Mouse (Mus musculus) liver, embryonic 13.5 days (tissue): ENCODE results near the gene Ccdc106. TPM values are rescaled to one million over a fixed set of nuclear protein-coding genes. Genes with fewer than 3 reads are reported as not detected.

Experiments
- ATAC-seq: fragments of 200-750 bp; cut with Nextera tagmentation; 2 replicates; pipeline ENCODE4 v1.8.0; 2017; ENCODE audit warnings: low read depth, mild to moderate bottlenecking, moderate number of reproducible peaks, moderate library complexity
- DNase-seq: peaks from one replicate; pipeline ENCODE4 v3.0.0; 2022
- H3K27ac ChIP-seq: fragments of 300-500 bp; sonication (generic); 2 replicates; pipeline ENCODE4 v1.5.1; 2015; ENCODE audit warnings: moderate library complexity, mild to moderate bottlenecking, inconsistent platforms
- H3K27me3 ChIP-seq: fragments of 300-500 bp; sonication (generic); 2 replicates; pipeline ENCODE4 v1.6.1; 2015; ENCODE audit warnings: mild to moderate bottlenecking, inconsistent platforms
- H3K36me3 ChIP-seq: fragments of 300-500 bp; sonication (generic); 2 replicates; pipeline ENCODE4 v1.6.1; 2015; ENCODE audit warnings: mild to moderate bottlenecking, inconsistent platforms
- H3K4me1 ChIP-seq: fragments of 300-500 bp; sonication (generic); replicated peaks from 2 replicates; pipeline ENCODE4 v1.6.1; 2015; ENCODE audit warnings: inconsistent platforms
- H3K4me2 ChIP-seq: fragments of 300-500 bp; sonication (generic); 2 replicates; pipeline ENCODE4 v1.6.1; 2015; ENCODE audit warnings: inconsistent platforms, mild to moderate bottlenecking, moderate library complexity
- H3K4me3 ChIP-seq: fragments of 300-500 bp; sonication (generic); replicated peaks from 2 replicates; pipeline ENCODE4 v1.5.1; 2015; ENCODE audit warnings: mild to moderate bottlenecking, inconsistent platforms
- H3K9ac ChIP-seq: fragments of 300-500 bp; sonication (generic); 2 replicates; pipeline ENCODE4 v1.6.1; 2015; ENCODE audit warnings: mild to moderate bottlenecking, inconsistent platforms
- H3K9me3 ChIP-seq: fragments of 300-500 bp; sonication (generic); replicated peaks from 2 replicates; pipeline ENCODE4 v1.6.1; 2016; ENCODE audit warnings: inconsistent platforms
- WGBS: fragments of 180-500 bp; shearing (Covaris S2); methylation state at CpG from one replicate; pipeline ENCODE4 v1.1.7; 2015; ENCODE audit not compliant: insufficient replicate concordance; 5-methylcytosine and 5-hydroxymethylcytosine counted together
- polyA plus RNA-seq: library from polyadenylated mRNA; unstranded; fragments of >200 nt; fragmentation: Nextera tagmentation; extraction: Ambion mirVana; gene quantifications from 2 replicates; pipeline ENCODE4 v1.2.1, GENCODE M21; 2015

Ccdc106 gene
- polyA plus RNA-seq, 1 experiment from 2014 or later = 0.84 TPM

- H3K4me3 ChIP-seq = no peak overlapping the region
- H3K27ac ChIP-seq = no peak overlapping the region
- no peaks in the 10 kb centered on the region for H3K27me3 ChIP-seq
- H3K4me1 ChIP-seq = no peaks in the 10 kb centered on the region
- H3K36me3 ChIP-seq = no peaks in the 10 kb centered on the region
- WGBS = 78% methylated on average over 8 of the region's 8 CpGs
- H3K4me2 ChIP-seq = no peak overlapping the region
- ATAC-seq (no peak), DNase-seq (no peak)
- H3K9ac ChIP-seq = no peak overlapping the region
- no peaks in the 10 kb centered on the region for H3K9me3 ChIP-seq
Observed at GRCm38 (mm10) chr7:5109301-5109700, 88.9 kb downstream of the Ccdc106 start.

Other genes starting within 250 kb of the Ccdc106 start
- gene Fam71e2, start 249.3 kb upstream of the Ccdc106 start, polyA plus RNA-seq = not detected in 2 replicates
- gene Il11, start 237.7 kb upstream of the Ccdc106 start, polyA plus RNA-seq = 0.05 TPM in 1 of 2 replicates, not detected in the other
- gene Tmem190, start 237.6 kb upstream of the Ccdc106 start, polyA plus RNA-seq = 0.44 TPM in 1 of 2 replicates, not detected in the other
- gene Tmem238, start 230.9 kb upstream of the Ccdc106 start, polyA plus RNA-seq = 13.7 and 14.6 TPM in 2 replicates
- gene Rpl28, start 227.7 kb upstream of the Ccdc106 start, polyA plus RNA-seq = 242 and 279 TPM in 2 replicates
- gene Ube2s, start 208.0 kb upstream of the Ccdc106 start, polyA plus RNA-seq = 282 and 292 TPM in 2 replicates
- gene Shisa7, start 175.9 kb upstream of the Ccdc106 start, polyA plus RNA-seq = not detected in 2 replicates
- 3.1 and 3.8 TPM in 2 replicates for gene Isoc2b, start 150.3 kb upstream of the Ccdc106 start, polyA plus RNA-seq
- gene Isoc2a, start 143.4 kb upstream of the Ccdc106 start, polyA plus RNA-seq = 0.45 and 0.52 TPM in 2 replicates
- 0.07 TPM in 1 of 2 replicates, not detected in the other for gene Gm36210, start 114.0 kb upstream of the Ccdc106 start, polyA plus RNA-seq
- gene Zfp628, start 105.3 kb upstream of the Ccdc106 start, polyA plus RNA-seq = 1.4 and 1.6 TPM in 2 replicates
- 0.57 and 0.67 TPM in 2 replicates for gene Nat14, start 98.5 kb upstream of the Ccdc106 start, polyA plus RNA-seq
- gene Ssc5d, start 94.8 kb upstream of the Ccdc106 start, polyA plus RNA-seq = 0.03 and 0.09 TPM in 2 replicates
- not detected in 2 replicates for gene Sbk2, start 56.1 kb upstream of the Ccdc106 start, polyA plus RNA-seq
- gene Sbk3, start 49.4 kb upstream of the Ccdc106 start, polyA plus RNA-seq = not detected in 2 replicates
- gene Zfp579, start 24.4 kb upstream of the Ccdc106 start, polyA plus RNA-seq = 4.0 TPM in 2 replicates
- 9.8 and 10.0 TPM in 2 replicates for gene Zfp524, start 6.1 kb upstream of the Ccdc106 start, polyA plus RNA-seq
- 15.8 and 18.7 TPM in 2 replicates for gene Fiz1, start 5.9 kb upstream of the Ccdc106 start, polyA plus RNA-seq
- gene Gm44973, start 5.1 kb upstream of the Ccdc106 start, polyA plus RNA-seq = 1.1 and 1.5 TPM in 2 replicates
- 1.4 TPM in 2 replicates for gene Zfp865, start 177 bp upstream of the Ccdc106 start, polyA plus RNA-seq
- gene 4632433K11Rik, start 13.6 kb downstream of the Ccdc106 start, polyA plus RNA-seq = 0.09 TPM in 1 of 2 replicates, not detected in the other
- 0.93 and 1.4 TPM in 2 replicates for gene Zfp784, start 17.9 kb downstream of the Ccdc106 start, polyA plus RNA-seq
- gene Zfp580, start 31.0 kb downstream of the Ccdc106 start, polyA plus RNA-seq = 2.2 and 2.7 TPM in 2 replicates
- gene U2af2, start 41.6 kb downstream of the Ccdc106 start, polyA plus RNA-seq = 79.1 and 83.0 TPM in 2 replicates
- 45.6 and 48.2 TPM in 2 replicates for gene Epn1, start 59.7 kb downstream of the Ccdc106 start, polyA plus RNA-seq
- not detected in 2 replicates for gene Rfpl4, start 96.4 kb downstream of the Ccdc106 start, polyA plus RNA-seq
- 0.19 and 0.24 TPM in 2 replicates for gene Rasl2-9, start 105.4 kb downstream of the Ccdc106 start, polyA plus RNA-seq
- gene Vmn1r55, start 129.1 kb downstream of the Ccdc106 start, polyA plus RNA-seq = not detected in 2 replicates
- not detected in 2 replicates for gene Vmn1r56, start 176.2 kb downstream of the Ccdc106 start, polyA plus RNA-seq
- not detected in 2 replicates for gene Vmn1r57, start 197.9 kb downstream of the Ccdc106 start, polyA plus RNA-seq